Mouse (Mus musculus): Measurements from ENCODE around the gene Arhgef17. TPM values are rescaled to one million over a fixed set of nuclear protein-coding genes. Genes with fewer than 3 reads are reported as not detected.

The Arhgef17 gene
- polyA plus RNA-seq, 1 experiment from 2014 or later = 0.17 TPM

- H3K36me3 ChIP-seq (ENCODE audit: inconsistent target) = peaks cover 45% of the 10 kb centered on the region
- H3K79me2 ChIP-seq (ENCODE audit: inconsistent target) = peaks cover 100% of the 10 kb centered on the region
- H3K27ac ChIP-seq = no peak overlapping the region
- no peak overlapping the region for H3K4me3 ChIP-seq (ENCODE audit: inconsistent target)
- 100% methylated on average over 2 of the region's 2 CpGs for WGBS (ENCODE audit: missing documents)
These were observed 26.5 kb upstream of the Arhgef17 start for GRCm38 (mm10) chr7:100958426-100958825.

GRCm38 (mm10) chr7:100952686-100953085, 20.8 kb upstream of the Arhgef17 start:
- H3K36me3 ChIP-seq (ENCODE audit: inconsistent target) = peaks cover 41% of the 10 kb centered on the region
- peak overlapping the region; percentile 100 for H3K27ac ChIP-seq
- 54% methylated on average over 7 of the region's 7 CpGs for WGBS (ENCODE audit: missing documents)
- H3K4me3 ChIP-seq (ENCODE audit: inconsistent target) = no peak overlapping the region
- H3K79me2 ChIP-seq (ENCODE audit: inconsistent target) = peaks cover 88% of the 10 kb centered on the region

GRCm38 (mm10) chr7:100951903-100952302, 20.0 kb upstream of the Arhgef17 start:
- Histone ChIP-seq H3K79me2 (ENCODE audit: inconsistent target) (peaks cover 88% of the 10 kb centered on the region), H3K36me3 (ENCODE audit: inconsistent target) (peaks cover 38% of the 10 kb centered on the region), H3K4me3 (ENCODE audit: inconsistent target) (no peak overlapping the region), H3K27ac (peak overlapping the region; percentile 100)
- WGBS (ENCODE audit: missing documents) = 16% methylated on average over 2 of the region's 2 CpGs

DNA sequence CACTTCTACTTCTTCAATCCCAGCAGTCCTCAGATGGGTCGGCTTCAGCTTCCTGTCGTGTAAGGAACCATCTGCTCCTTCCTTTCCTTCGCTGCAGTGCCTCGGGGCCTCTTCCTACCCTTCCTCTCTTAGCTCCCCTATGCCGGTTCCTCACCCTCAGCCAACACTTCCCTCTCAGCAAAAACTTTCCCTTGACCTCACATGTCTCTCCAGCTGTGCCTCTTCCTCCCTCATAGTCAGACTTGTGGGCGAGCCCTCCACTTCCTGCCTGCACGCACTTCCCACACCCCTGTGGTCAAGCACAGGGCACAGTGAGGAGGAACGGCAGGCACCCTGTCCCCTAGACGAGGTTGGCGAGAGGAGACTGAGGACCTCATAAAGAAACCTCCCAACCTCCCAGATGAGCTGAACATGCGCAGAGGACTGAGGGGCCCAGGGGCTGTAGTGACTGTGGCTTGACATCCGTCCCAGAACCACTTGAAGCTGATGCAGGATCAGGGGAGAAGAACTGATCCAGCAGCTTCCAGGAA, 18.6 kb upstream of the Arhgef17 start:
- peaks cover 25% of the 10 kb centered on the region for H3K36me3 ChIP-seq (ENCODE audit: inconsistent target)
- H3K4me3 ChIP-seq (ENCODE audit: inconsistent target) = no peak overlapping the region
- 2% methylated on average over 12 of the region's 12 CpGs for WGBS (ENCODE audit: missing documents)
- H3K27ac ChIP-seq = peak overlapping the region; percentile 100
- H3K79me2 ChIP-seq (ENCODE audit: inconsistent target) = peaks cover 88% of the 10 kb centered on the region

DNA sequence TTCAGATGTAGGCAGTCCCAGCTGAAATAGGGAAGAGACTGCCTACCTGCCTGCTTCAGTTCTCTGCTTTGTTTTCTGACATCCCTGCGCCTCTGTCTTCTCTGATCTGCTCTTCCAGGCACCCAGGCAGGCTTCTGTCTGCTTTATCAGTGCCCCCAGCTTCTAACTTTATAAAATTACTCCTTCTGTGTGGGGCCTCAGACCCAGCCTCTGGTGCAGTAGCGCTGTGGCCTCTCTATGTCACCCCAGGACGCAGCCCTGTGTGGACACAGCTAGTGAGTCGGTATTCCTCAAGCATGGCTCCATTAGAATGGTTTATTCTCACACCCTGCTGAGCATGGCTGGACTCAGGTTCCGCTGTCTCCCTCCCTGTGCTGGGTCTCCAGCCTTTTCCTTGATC, 18.1 kb upstream of the Arhgef17 start:
- no peak overlapping the region for H3K4me3 ChIP-seq (ENCODE audit: inconsistent target)
- peak overlapping the region; percentile 100 for H3K27ac ChIP-seq
- peaks cover 19% of the 10 kb centered on the region for H3K36me3 ChIP-seq (ENCODE audit: inconsistent target)
- WGBS (ENCODE audit: missing documents) = 36% methylated on average over 5 of the region's 5 CpGs
- H3K79me2 ChIP-seq (ENCODE audit: inconsistent target) = peaks cover 87% of the 10 kb centered on the region

GRCm38 (mm10) chr7:100944738-100945137, 12.8 kb upstream of the Arhgef17 start:
- WGBS (ENCODE audit: missing documents) = 92% methylated on average over 5 of the region's 5 CpGs
- Histone ChIP-seq H3K79me2 (ENCODE audit: inconsistent target) (peaks cover 91% of the 10 kb centered on the region), H3K36me3 (ENCODE audit: inconsistent target) (peaks cover 44% of the 10 kb centered on the region), H3K27ac (peak overlapping the region; percentile 99), H3K4me3 (ENCODE audit: inconsistent target) (no peak overlapping the region)

- H3K27ac ChIP-seq = peak overlapping the region; percentile 99
- 5% methylated on average over 2 of the region's 2 CpGs for WGBS (ENCODE audit: missing documents)
These were observed 12.4 kb upstream of the Arhgef17 start for GRCm38 (mm10) chr7:100944306-100944705.

DNA sequence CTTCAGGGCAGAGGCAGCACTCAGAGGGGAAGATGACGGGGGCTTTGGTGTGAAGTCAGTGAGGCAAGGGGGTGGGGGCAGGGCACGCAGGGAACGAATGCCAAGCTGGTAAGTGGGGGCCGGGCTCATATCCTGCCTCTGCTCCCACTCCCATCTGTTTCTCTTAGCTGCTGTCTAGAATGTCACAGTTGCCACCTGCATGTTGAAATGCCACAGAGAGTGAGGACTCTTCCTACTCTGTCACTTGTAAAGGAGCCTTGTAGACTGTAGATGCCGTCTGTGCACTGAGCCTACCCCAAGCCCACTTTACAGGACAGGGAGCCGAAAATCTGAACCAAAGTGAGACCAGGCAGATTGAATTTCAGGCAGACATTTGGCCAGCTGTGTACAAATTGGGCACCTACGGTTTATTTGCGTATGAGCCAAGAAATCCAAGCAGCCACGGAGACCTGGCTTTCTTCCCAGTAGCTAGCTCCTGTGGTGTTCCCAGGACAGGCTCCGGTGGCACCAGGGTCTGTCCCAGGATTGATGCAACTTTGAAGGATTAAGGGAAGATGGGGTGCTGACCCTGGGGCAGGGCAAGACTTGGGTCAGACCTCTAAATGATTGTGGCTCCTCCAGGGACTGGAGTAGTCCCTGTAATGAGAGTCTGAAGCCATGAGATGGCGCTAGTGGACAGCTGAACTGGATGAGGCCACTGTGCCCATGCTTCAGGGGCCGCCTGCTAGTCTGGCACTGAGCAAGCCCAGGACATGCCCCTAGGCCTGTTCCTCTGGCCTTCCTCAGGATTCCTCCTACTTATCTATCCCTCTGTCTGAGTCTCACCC, 11.1 kb upstream of the Arhgef17 start:
- 68% methylated on average over 12 of the region's 12 CpGs for WGBS (ENCODE audit: missing documents)
- H3K4me3 ChIP-seq (ENCODE audit: inconsistent target) = no peak overlapping the region
- H3K27ac ChIP-seq = peak overlapping the region; percentile 99
- peaks cover 56% of the 10 kb centered on the region for H3K36me3 ChIP-seq (ENCODE audit: inconsistent target)
- H3K79me2 ChIP-seq (ENCODE audit: inconsistent target) = peaks cover 74% of the 10 kb centered on the region

More at GRCm38 (mm10) chr7:100944306-100944705, 12.4 kb upstream of the Arhgef17 start:
- Histone ChIP-seq H3K4me3 (ENCODE audit: inconsistent target) (no peak overlapping the region), H3K79me2 (ENCODE audit: inconsistent target) (peaks cover 87% of the 10 kb centered on the region), H3K36me3 (ENCODE audit: inconsistent target) (peaks cover 45% of the 10 kb centered on the region)

DNA sequence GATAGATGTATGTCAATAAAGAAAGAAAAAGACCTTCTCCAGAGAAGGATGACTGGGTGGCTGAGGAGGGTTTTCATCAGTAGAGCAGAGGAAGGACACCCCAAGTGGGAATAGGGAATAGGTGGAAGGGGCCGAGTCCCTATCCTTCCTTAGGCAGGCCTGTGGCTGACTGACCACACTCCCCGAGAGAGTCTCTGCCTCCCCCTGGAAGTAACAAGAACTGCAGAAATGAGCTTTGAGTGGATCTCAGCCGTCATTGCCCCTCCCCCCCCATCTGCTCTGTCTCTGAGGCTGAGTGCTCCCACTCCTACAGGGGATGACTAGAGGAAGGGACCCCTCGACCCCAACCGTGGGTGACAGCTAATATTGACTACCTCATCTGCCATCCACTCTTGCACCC, 9.3 kb upstream of the Arhgef17 start:
- peaks cover 59% of the 10 kb centered on the region for H3K36me3 ChIP-seq (ENCODE audit: inconsistent target)

GRCm38 (mm10) chr7:100938106-100938505, 6.2 kb upstream of the Arhgef17 start:
- Histone ChIP-seq H3K36me3 (ENCODE audit: inconsistent target) (peaks cover 59% of the 10 kb centered on the region), H3K27ac (no peak overlapping the region), H3K79me2 (ENCODE audit: inconsistent target) (peaks cover 32% of the 10 kb centered on the region), H3K4me3 (ENCODE audit: inconsistent target) (no peak overlapping the region)
- WGBS (ENCODE audit: missing documents) = 97% methylated on average over 12 of the region's 16 CpGs

More for the DNA sequence above, 9.3 kb upstream of the Arhgef17 start:
- 69% methylated on average over 5 of the region's 5 CpGs for WGBS (ENCODE audit: missing documents)
- Histone ChIP-seq H3K79me2 (ENCODE audit: inconsistent target) (peaks cover 56% of the 10 kb centered on the region), H3K4me3 (ENCODE audit: inconsistent target) (no peak overlapping the region), H3K27ac (no peak overlapping the region)

DNA sequence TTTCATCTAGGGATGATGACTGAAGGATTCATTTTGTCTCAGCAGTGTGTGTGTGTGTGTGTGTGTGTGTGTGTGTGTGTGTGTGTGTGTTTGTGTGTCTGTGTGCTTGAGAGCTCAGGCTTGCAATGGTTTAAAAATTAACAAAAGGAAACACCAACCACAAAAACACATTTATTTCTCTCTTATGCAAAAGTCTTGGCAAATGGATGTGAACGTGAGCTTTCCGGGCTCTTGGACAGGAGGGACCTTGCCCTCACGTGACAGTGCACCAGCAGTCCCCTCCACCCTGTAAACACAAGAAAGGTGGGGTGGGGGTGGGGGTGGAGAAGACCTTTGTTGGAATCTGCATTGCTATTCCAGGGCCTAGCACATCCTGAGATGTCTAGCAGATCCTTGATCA, 5.6 kb upstream of the Arhgef17 start:
- Histone ChIP-seq H3K4me3 (ENCODE audit: inconsistent target) (no peak overlapping the region), H3K36me3 (ENCODE audit: inconsistent target) (peaks cover 53% of the 10 kb centered on the region), H3K27ac (no peak overlapping the region), H3K79me2 (ENCODE audit: inconsistent target) (peaks cover 25% of the 10 kb centered on the region)
- 71% methylated on average over 1 of the region's 3 CpGs for WGBS (ENCODE audit: missing documents)

DNA sequence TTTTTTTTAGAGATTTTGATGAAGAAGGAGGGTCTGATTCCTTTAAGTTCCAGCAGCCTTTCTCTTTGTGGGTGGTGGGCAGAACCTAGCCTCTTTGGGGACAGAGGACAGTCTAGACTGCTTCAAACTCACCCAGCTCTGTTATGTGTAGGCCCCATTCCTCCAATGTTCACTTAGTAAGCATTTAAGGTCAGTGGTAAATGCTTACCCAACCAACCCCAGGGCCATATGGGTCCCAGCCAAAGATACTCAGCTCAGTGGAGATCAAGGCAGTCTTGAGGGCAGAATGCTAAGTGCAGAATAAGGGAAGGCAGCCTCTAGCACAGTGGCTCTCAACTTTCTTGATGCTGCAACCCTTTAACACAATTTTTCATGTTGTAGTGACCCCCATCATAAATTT, 1.6 kb upstream of the Arhgef17 start:
- H3K27ac ChIP-seq = no peak overlapping the region
- H3K79me2 ChIP-seq (ENCODE audit: inconsistent target) = no peaks in the 10 kb centered on the region
- peaks cover 16% of the 10 kb centered on the region; the same call in 1 of the 2 replicates for H3K36me3 ChIP-seq (ENCODE audit: inconsistent target)
- H3K4me3 ChIP-seq (ENCODE audit: inconsistent target) = no peak overlapping the region

- Histone ChIP-seq H3K27ac (no peak overlapping the region), H3K36me3 (ENCODE audit: inconsistent target) (peaks cover 7% of the 10 kb centered on the region; the same call in 1 of the 2 replicates), H3K79me2 (ENCODE audit: inconsistent target) (no peaks in the 10 kb centered on the region), H3K4me3 (ENCODE audit: inconsistent target) (peak overlapping the region; percentile 22)
- WGBS (ENCODE audit: missing documents) = 2% methylated on average over 25 of the region's 27 CpGs
These were observed 637 bp upstream of the Arhgef17 start for GRCm38 (mm10) chr7:100932481-100933007.

DNA sequence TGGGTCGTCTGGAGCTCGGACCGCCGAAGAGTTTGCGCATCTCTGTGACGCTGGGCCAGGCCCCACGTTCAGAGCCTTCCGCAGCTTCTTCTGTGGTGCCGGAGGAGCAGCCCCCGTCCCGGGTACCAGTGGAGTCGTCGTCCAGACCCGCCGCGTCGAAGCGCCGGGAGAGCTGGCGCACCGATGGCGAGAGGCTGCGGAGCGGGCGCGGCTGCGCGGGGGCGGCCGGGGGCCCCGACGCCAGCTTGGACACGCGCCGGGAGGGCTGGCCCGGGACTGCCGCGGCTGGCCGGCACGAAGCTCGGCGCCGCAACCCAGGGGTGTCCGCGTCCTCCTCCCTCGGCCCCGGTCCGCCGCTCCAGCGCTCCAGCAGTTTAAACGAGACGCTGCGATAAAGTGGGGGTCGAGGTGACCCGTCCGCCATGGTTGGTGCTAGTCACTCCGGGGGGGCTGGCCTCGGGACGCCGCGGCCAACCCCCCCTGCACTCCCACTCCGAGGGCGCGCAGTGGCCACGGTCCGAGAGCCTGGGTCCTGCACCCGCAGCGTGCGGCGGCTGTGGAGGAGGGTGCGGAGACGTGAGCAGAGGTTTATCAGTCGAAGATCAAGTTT, 486 bp downstream of the Arhgef17 start:
- no peaks in the 10 kb centered on the region for H3K36me3 ChIP-seq (ENCODE audit: inconsistent target)
- no peak overlapping the region for H3K4me3 ChIP-seq (ENCODE audit: inconsistent target)
- no peak overlapping the region for H3K27ac ChIP-seq
- H3K79me2 ChIP-seq (ENCODE audit: inconsistent target) = no peaks in the 10 kb centered on the region
- WGBS (ENCODE audit: missing documents) = 2% methylated on average over 73 of the region's 73 CpGs
